Mouse (Mus musculus) heart, adult 2 months (tissue): ENCODE data around the gene Dlx6. TPM values are rescaled to one million over a fixed set of nuclear protein-coding genes. Genes with fewer than 3 reads are reported as not detected.
A peak's percentile ranks its signal among the peaks of the same experiment; 100 is the strongest.

Source experiments
- DNase-seq, 2 experiments: peaks; one replicate each; pipeline ENCODE4 v3.0.0; 2021
- H3K27ac ChIP-seq: fragments of 200-600 bp; 2 replicates; pipeline ENCODE4 v1.8.1; 2022
- H3K27me3 ChIP-seq: fragments of 200-500 bp; 2 replicates; pipeline ENCODE4 v1.6.1; 2012; ENCODE audit warnings: mild to moderate bottlenecking, low read length, inconsistent platforms, mixed read lengths; ENCODE audit not compliant: control insufficient read depth, insufficient read depth
- H3K36me3 ChIP-seq: fragments of 200-500 bp; 2 replicates; pipeline ENCODE4 v1.6.1; 2012; ENCODE audit warnings: low read length, inconsistent platforms; ENCODE audit not compliant: control insufficient read depth, insufficient read depth
- H3K4me1 ChIP-seq: fragments of 200-500 bp; 2 replicates; pipeline ENCODE4 v1.6.1; 2011; ENCODE audit warnings: low read length; ENCODE audit not compliant: control insufficient read depth, insufficient read depth
- H3K4me3 ChIP-seq: fragments of 200-600 bp; 2 replicates; pipeline ENCODE4 v1.8.1; 2022
- H3K79me2 ChIP-seq: fragments of 200-500 bp; replicated peaks from 2 replicates; pipeline ENCODE4 v1.6.1; 2012; ENCODE audit warnings: mild to moderate bottlenecking, inconsistent platforms, low read length, moderate library complexity, mixed read lengths; ENCODE audit not compliant: control insufficient read depth, insufficient read depth
- H3K9ac ChIP-seq: fragments of 200-500 bp; 2 replicates; pipeline ENCODE4 v1.6.1; 2012; ENCODE audit warnings: low read depth, mild to moderate bottlenecking, control low read depth, inconsistent platforms, low read length, mixed read lengths
- CTCF ChIP-seq: fragments of 200-600 bp; IDR thresholded peaks from 2 replicates; pipeline ENCODE4 v1.8.1; 2022; ENCODE audit warnings: antibody characterized with exemption, mild to moderate bottlenecking, moderate library complexity
- EP300 ChIP-seq: fragments of 200-500 bp; IDR thresholded peaks from 2 replicates; pipeline ENCODE4 v1.6.1; 2011; ENCODE audit warnings: low read depth, low read length, control low read depth; ENCODE audit not compliant: insufficient read depth
- POLR2A ChIP-seq: fragments of 200-500 bp; IDR thresholded peaks from 2 replicates; pipeline ENCODE4 v1.6.1; 2011; ENCODE audit warnings: mild to moderate bottlenecking, low read depth, low read length, control low read depth; ENCODE audit not compliant: insufficient read depth
- WGBS: fragments of 180-500 bp; shearing (Covaris S2); methylation state at CpG from one replicate; pipeline ENCODE4 v1.1.7; 2018; 5-methylcytosine and 5-hydroxymethylcytosine counted together
- intact Hi-C: fragments of 180-260 bp; cut with DNase I; formaldehyde crosslinking; loops from one replicate; pipeline ENCODE4 v1.15.1; 2025
- polyA plus RNA-seq: library from polyadenylated mRNA; depleted of rRNA; stranded (reverse); fragments of >200 nt; gene quantifications from 2 replicates; pipeline ENCODE4 v1.2.3, GENCODE M21; 2012
- total RNA-seq, 2 experiments: library from RNA; stranded (reverse); gene quantifications; 2 replicates each; pipeline ENCODE4 v1.2.3; 2021

Gene Dlx6
- total and polyA plus RNA-seq, 3 experiments, result not detected

- Histone ChIP-seq H3K36me3 (no peaks in the 10 kb centered on the region), H3K27me3 (peaks cover 34% of the 10 kb centered on the region)
- WGBS, result 12% methylated on average over 34 of the region's 34 CpGs
Measured at GRCm38 (mm10) chr6:6877981-6878840, 15.1 kb downstream of the Dlx6 start.

DNA sequence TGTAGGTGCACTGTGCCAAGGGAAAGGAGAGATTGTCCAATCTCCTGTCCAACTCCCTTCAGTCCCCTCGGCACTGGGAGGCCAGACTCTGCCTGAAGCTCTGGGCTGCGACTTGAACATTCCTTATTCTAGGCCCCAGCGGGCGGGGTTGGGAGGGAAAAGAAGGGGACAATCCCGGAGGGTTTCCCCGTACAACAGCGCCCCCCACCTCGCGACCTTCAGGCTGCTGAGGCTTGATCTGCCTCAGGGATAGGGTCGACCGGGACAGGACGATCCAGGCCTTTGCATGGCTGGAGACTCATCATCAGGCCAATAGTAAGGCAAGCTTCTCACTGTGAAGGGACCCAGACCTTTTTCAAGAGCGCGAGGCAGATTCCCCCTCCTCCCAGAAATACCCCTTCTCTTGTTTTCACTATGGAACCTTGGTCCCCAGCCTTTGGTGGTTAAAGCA lies 15.7 kb downstream of the Dlx6 start:
- Histone ChIP-seq H3K27me3 (peaks cover 34% of the 10 kb centered on the region), H3K79me2 (no peaks in the 10 kb centered on the region), H3K36me3 (no peaks in the 10 kb centered on the region), H3K27ac (no peak overlapping the region), H3K9ac (no peak overlapping the region), H3K4me3 (no peak overlapping the region), H3K4me1 (no peaks in the 10 kb centered on the region)
- TF ChIP-seq EP300 (no peak), POLR2A (no peak), CTCF (no peak)
- no peak for DNase-seq
- intact Hi-C loops, result no loop called here
- WGBS, result 10% methylated on average over 14 of the region's 14 CpGs

More at GRCm38 (mm10) chr6:6877981-6878840, 15.1 kb downstream of the Dlx6 start:
- intact Hi-C loops, result no loop called here
- Histone ChIP-seq H3K4me1 (no peaks in the 10 kb centered on the region), H3K9ac (no peak overlapping the region), H3K27ac (no peak overlapping the region), H3K79me2 (no peaks in the 10 kb centered on the region), H3K4me3 (no peak overlapping the region)
- no peak for DNase-seq
- TF ChIP-seq POLR2A, result no peak
- TF ChIP-seq EP300, result no peak
- no peak for TF ChIP-seq CTCF

DNA sequence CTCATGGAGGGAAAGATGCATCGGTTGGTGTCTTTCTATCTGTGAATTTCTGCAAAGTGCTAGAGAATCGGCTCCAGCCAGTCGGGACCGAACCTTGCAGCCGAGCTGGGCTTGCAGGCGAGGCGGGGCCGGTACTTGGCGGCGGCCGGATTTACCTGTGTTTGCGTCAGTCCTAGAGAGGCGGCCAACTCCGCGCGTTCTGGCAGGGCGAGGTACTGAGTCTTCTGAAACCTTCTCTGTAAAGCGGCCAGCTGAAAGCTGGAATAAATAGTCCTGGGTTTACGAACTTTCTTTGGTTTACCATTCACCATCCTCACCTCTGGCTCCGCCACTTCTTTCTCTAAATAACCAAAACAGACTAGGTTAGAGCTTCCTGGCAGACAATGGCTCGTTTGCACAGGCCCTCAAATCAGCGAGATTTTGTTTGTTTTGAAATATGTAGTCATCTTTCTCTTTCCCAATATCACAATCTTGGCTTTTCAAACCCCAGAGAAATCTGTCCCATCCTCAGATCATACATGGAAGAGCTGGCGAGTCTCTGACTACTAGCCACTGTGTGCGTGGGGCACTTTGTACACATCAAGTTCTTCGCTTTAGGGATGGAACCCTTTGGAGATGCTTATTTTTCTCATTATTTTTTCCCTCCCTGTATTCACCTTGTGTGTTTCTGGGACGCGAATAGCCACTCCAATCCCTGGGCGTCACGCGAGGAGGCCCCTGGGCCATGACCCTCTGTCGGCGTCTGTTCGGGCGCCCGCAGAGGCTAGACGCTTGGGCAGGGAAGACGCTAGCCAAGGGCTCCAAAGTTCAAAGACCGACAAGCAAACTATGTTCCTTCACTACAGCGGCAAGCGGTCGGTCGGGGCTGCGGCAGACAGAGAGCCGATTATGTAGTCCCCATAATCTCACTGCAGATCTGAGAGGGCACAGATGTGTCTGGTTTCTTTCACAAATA lies 16.5 kb downstream of the Dlx6 start:
- DNase-seq, result no peak
- Histone ChIP-seq H3K4me1 (no peaks in the 10 kb centered on the region), H3K27ac (no peak overlapping the region), H3K9ac (no peak overlapping the region), H3K79me2 (no peaks in the 10 kb centered on the region), H3K4me3 (no peak overlapping the region), H3K36me3 (no peaks in the 10 kb centered on the region), H3K27me3 (peaks cover 31% of the 10 kb centered on the region)
- TF ChIP-seq EP300, result no peak
- WGBS, result 11% methylated on average over 44 of the region's 44 CpGs
- intact Hi-C loops, result loop anchor here (5.0 to 10.0 kb wide), 4 partner anchors 417 to 1025 kb away; no protein-coding TSS in a partner anchor

DNA sequence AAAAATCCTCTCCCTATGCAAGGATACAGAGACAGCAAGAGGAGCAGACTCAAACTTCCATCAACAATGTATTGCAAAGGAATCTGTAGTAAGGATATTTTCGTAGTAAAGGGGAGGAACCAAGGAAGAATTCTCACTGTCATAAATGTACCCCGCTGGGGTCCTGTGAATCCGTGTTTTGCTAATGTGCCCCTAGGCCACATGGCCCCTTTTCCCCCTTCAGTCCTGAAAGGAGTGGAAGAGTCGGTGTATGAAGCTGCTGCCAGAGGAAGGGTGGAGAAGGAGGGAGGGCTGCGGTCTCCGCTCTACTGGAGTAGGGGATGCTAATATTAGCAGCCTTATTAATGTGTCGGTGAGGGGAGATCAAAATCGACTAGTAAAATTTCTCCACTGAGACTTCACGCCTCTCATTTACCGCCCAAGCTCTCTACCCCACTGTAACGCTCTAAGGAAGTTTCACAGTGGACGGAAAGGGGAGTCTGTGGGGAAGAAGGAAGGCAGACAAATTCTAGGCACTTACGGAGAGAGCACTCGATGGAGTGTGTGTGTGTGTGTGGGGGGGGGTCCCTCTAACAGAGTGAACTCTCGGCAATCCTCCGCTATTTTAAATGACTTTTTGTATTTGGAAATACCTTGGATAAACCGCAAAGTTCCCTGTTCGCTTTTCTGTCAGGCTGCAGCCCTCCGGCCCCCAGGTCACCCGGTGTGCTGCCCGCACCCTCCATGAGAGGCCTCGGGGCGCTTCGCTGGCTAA lies 17.4 kb downstream of the Dlx6 start:
- no peaks in the 10 kb centered on the region for H3K4me1 ChIP-seq
- intact Hi-C loops, result loop anchor here (5.0 to 10.0 kb wide), 4 partner anchors 418 to 1026 kb away; no protein-coding TSS in a partner anchor
- H3K4me3 ChIP-seq, result no peak overlapping the region
- no peak for DNase-seq
- no peaks in the 10 kb centered on the region for H3K36me3 ChIP-seq
- H3K9ac ChIP-seq, result no peak overlapping the region
- peaks cover 27% of the 10 kb centered on the region for H3K27me3 ChIP-seq
- no peak overlapping the region for H3K27ac ChIP-seq
- 5% methylated on average over 24 of the region's 24 CpGs for WGBS
- H3K79me2 ChIP-seq, result no peaks in the 10 kb centered on the region
- TF ChIP-seq EP300 (no peak), POLR2A (no peak), CTCF (no peak)

DNA sequence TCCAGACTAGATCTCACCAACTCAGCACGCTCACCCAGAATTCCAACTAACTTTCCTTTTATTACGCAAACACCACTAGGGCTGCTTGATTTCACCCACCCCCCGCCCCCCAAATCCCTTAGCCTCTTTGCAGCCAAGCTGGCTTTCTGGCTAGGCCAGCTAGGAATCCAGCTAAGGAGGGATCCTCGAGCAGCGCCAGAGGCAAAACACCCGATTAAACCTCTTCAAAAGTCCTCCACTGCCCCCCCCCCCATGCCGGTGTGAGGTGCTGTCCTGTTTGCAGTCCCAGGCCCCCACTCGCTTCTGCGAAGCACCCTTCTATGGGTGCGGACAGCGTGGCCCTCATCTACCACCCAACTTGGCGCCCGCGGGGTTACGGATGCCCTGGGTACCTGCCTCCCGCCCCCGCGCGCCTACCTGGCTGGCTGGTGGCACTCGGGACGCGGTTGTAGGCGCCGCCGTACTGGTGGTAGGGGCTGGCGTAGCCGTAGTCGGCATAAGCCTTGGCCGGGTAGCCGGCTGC lies 18.0 kb downstream of the Dlx6 start:
- peak overlapping the region; percentile 32 for H3K9ac ChIP-seq
- DNase-seq, result no peak
- H3K27ac ChIP-seq, result no peak overlapping the region
- no peak for TF ChIP-seq CTCF
- TF ChIP-seq EP300, result no peak
- no peak for TF ChIP-seq POLR2A
- intact Hi-C loops, result loop anchor here (5.0 to 10.0 kb wide), 4 partner anchors 419 to 1026 kb away; no protein-coding TSS in a partner anchor
- 2% methylated on average over 30 of the region's 30 CpGs for WGBS
- H3K79me2 ChIP-seq, result no peaks in the 10 kb centered on the region
- no peaks in the 10 kb centered on the region for H3K4me1 ChIP-seq
- H3K36me3 ChIP-seq, result no peaks in the 10 kb centered on the region
- H3K4me3 ChIP-seq, result peak overlapping the region; percentile 42
- peaks cover 25% of the 10 kb centered on the region for H3K27me3 ChIP-seq
